Mouse (Mus musculus) E14TG2a.4 (cell line): ENCODE measurements around the gene Kdm2b.

Source experiments
- H3K27me3 ChIP-seq: 2 replicates; pipeline ENCODE4 v1.6.1; 2014; ENCODE audit warnings: low read length, control low read depth; ENCODE audit not compliant: insufficient read depth
- H3K36me3 ChIP-seq: 2 replicates; pipeline ENCODE4 v1.6.1; 2014; ENCODE audit warnings: low read length, control low read depth; ENCODE audit not compliant: insufficient read depth
- H3K4me1 ChIP-seq: replicated peaks from 2 replicates; pipeline ENCODE4 v1.6.1; 2014; ENCODE audit warnings: low read depth, low read length, control low read depth
- H3K4me3 ChIP-seq: replicated peaks from 2 replicates; pipeline ENCODE4 v1.5.1; 2014; ENCODE audit warnings: mild to moderate bottlenecking, low read length
- H3K9me3 ChIP-seq: 2 replicates; pipeline ENCODE4 v1.6.1; 2014; ENCODE audit warnings: low read length, control low read depth
- CTCF ChIP-seq: conservative IDR thresholded peaks from 2 replicates; pipeline ENCODE4 v1.5.1; 2014; ENCODE audit warnings: low read length
- NANOG ChIP-seq: IDR thresholded peaks from 2 replicates; pipeline ENCODE4 v1.6.1; 2014; ENCODE audit warnings: borderline replicate concordance, low read length, mixed read lengths
- POU5F1 ChIP-seq: IDR thresholded peaks from 2 replicates; pipeline ENCODE4 v1.6.1; 2014; ENCODE audit warnings: low read length, borderline replicate concordance

Kdm2b gene

GRCm38 (mm10) chr5:122972116-122972515 lies 17.5 kb downstream of the Kdm2b start:
- no peak overlapping the region for H3K4me3 ChIP-seq
- no peaks in the 10 kb centered on the region for H3K9me3 ChIP-seq
- H3K4me1 ChIP-seq: peaks cover 26% of the 10 kb centered on the region
- H3K36me3 ChIP-seq: peaks cover 56% of the 10 kb centered on the region
- no peaks in the 10 kb centered on the region for H3K27me3 ChIP-seq
- TF ChIP-seq CTCF (no peak), POU5F1 (no peak), NANOG (no peak)

- Histone ChIP-seq H3K36me3 (peaks cover 53% of the 10 kb centered on the region), H3K4me1 (peaks cover 25% of the 10 kb centered on the region), H3K4me3 (no peak overlapping the region), H3K27me3 (no peaks in the 10 kb centered on the region), H3K9me3 (no peaks in the 10 kb centered on the region)
- no peak for TF ChIP-seq POU5F1
- no peak for TF ChIP-seq NANOG
- TF ChIP-seq CTCF: no peak
Observed at GRCm38 (mm10) chr5:122971438-122971837, 18.2 kb downstream of the Kdm2b start.

- H3K4me3 ChIP-seq: no peak overlapping the region
- H3K9me3 ChIP-seq: no peaks in the 10 kb centered on the region
- peaks cover 58% of the 10 kb centered on the region for H3K36me3 ChIP-seq
- H3K27me3 ChIP-seq: no peaks in the 10 kb centered on the region
- no peak for TF ChIP-seq POU5F1
- H3K4me1 ChIP-seq: peaks cover 35% of the 10 kb centered on the region
Observed at GRCm38 (mm10) chr5:122970056-122970455, 19.6 kb downstream of the Kdm2b start.

- TF ChIP-seq POU5F1 (no peak), NANOG (no peak), CTCF (peak; percentile 76)
- Histone ChIP-seq H3K9me3 (no peaks in the 10 kb centered on the region), H3K4me3 (peak overlapping the region; percentile 59), H3K4me1 (peaks cover 44% of the 10 kb centered on the region), H3K36me3 (peaks cover 69% of the 10 kb centered on the region), H3K27me3 (no peaks in the 10 kb centered on the region)
Observed at GRCm38 (mm10) chr5:122968322-122968721, 21.3 kb downstream of the Kdm2b start.

- H3K36me3 ChIP-seq: peaks cover 63% of the 10 kb centered on the region
- H3K4me1 ChIP-seq: peaks cover 67% of the 10 kb centered on the region
- H3K4me3 ChIP-seq: no peak overlapping the region
- no peaks in the 10 kb centered on the region for H3K27me3 ChIP-seq
- H3K9me3 ChIP-seq: no peaks in the 10 kb centered on the region
- no peak for TF ChIP-seq CTCF
- TF ChIP-seq POU5F1: no peak
- no peak for TF ChIP-seq NANOG
Observed at GRCm38 (mm10) chr5:122965427-122965826, 24.2 kb downstream of the Kdm2b start.

GRCm38 (mm10) chr5:122964853-122965252 lies 24.8 kb downstream of the Kdm2b start:
- no peaks in the 10 kb centered on the region for H3K27me3 ChIP-seq
- peaks cover 68% of the 10 kb centered on the region for H3K4me1 ChIP-seq
- TF ChIP-seq POU5F1: no peak
- no peak for TF ChIP-seq NANOG
- TF ChIP-seq CTCF: no peak
- no peaks in the 10 kb centered on the region for H3K9me3 ChIP-seq
- no peak overlapping the region for H3K4me3 ChIP-seq
- peaks cover 57% of the 10 kb centered on the region for H3K36me3 ChIP-seq

GRCm38 (mm10) chr5:122961905-122962304 lies 27.7 kb downstream of the Kdm2b start:
- H3K27me3 ChIP-seq: no peaks in the 10 kb centered on the region
- no peaks in the 10 kb centered on the region for H3K9me3 ChIP-seq
- peaks cover 68% of the 10 kb centered on the region for H3K36me3 ChIP-seq
- H3K4me1 ChIP-seq: peaks cover 66% of the 10 kb centered on the region
- H3K4me3 ChIP-seq: no peak overlapping the region
- TF ChIP-seq NANOG: no peak
- no peak for TF ChIP-seq POU5F1
- TF ChIP-seq CTCF: no peak

- H3K4me3 ChIP-seq: no peak overlapping the region
- TF ChIP-seq CTCF: no peak
- TF ChIP-seq NANOG: no peak
- no peak for TF ChIP-seq POU5F1
Observed at GRCm38 (mm10) chr5:122959391-122959790, 30.2 kb downstream of the Kdm2b start.

GRCm38 (mm10) chr5:122956059-122956458 lies 33.6 kb downstream of the Kdm2b start:
- no peak for TF ChIP-seq POU5F1
- no peak for TF ChIP-seq NANOG
- no peak for TF ChIP-seq CTCF
- Histone ChIP-seq H3K36me3 (peaks cover 52% of the 10 kb centered on the region), H3K4me1 (peaks cover 70% of the 10 kb centered on the region), H3K9me3 (no peaks in the 10 kb centered on the region), H3K4me3 (no peak overlapping the region), H3K27me3 (peaks cover 37% of the 10 kb centered on the region)

More at GRCm38 (mm10) chr5:122959391-122959790, 30.2 kb downstream of the Kdm2b start:
- H3K36me3 ChIP-seq: peaks cover 61% of the 10 kb centered on the region
- peaks cover 4% of the 10 kb centered on the region for H3K27me3 ChIP-seq
- H3K9me3 ChIP-seq: no peaks in the 10 kb centered on the region
- peaks cover 66% of the 10 kb centered on the region for H3K4me1 ChIP-seq
